Mouse (Mus musculus) megakaryocyte, adult 5-6 weeks (primary cell): ENCODE measurements around the gene Ndnf. TPM values are rescaled to one million over a fixed set of nuclear protein-coding genes. Genes with fewer than 3 reads are reported as not detected.

Experiments
- ATAC-seq: 2 replicates; pipeline ENCODE4 v1.8.0; 2016; ENCODE audit warnings: mild to moderate bottlenecking, inconsistent platforms; ENCODE audit not compliant: poor library complexity, severe bottlenecking
- total RNA-seq, 2 experiments: library from RNA; stranded (forward) in 1 of 2; stranded (reverse) in 1 of 2; fragments of 153-499, 151-499 nt in 1 of 2; fragments of 221-1000, 200-1000 nt in 1 of 2; gene quantifications; 2 replicates each; pipeline versions ENCODE4 v1.2.3 to v1.2.4; 2015 to 2017

The Ndnf gene
- total RNA-seq (2015) (0.40 and 0.80 TPM in 2 replicates), total RNA-seq (2017) (0.18 and 2.0 TPM in 2 replicates)

- ATAC-seq = peak; percentile 85
Measured at GRCm38 (mm10) chr6:65671451-65671850, at the start of gene Ndnf. Ndnf (plus strand) TSS chr6:65671590.

- no peak for ATAC-seq
Measured at GRCm38 (mm10) chr6:65623016-65623715, 48.2 kb upstream of the Ndnf start.

- ATAC-seq = no peak
Measured at GRCm38 (mm10) chr6:65630578-65630977, 40.8 kb upstream of the Ndnf start.

GRCm38 (mm10) chr6:65632184-65632583 lies 39.2 kb upstream of the Ndnf start:
- ATAC-seq = no peak

GRCm38 (mm10) chr6:65642431-65642830 lies 29.0 kb upstream of the Ndnf start:
- ATAC-seq = no peak

GRCm38 (mm10) chr6:65644110-65644509 lies 27.3 kb upstream of the Ndnf start:
- no peak for ATAC-seq

GRCm38 (mm10) chr6:65646408-65646807 lies 25.0 kb upstream of the Ndnf start:
- no peak for ATAC-seq

GRCm38 (mm10) chr6:65647731-65648130 lies 23.7 kb upstream of the Ndnf start:
- peak; percentile 80 for ATAC-seq

GRCm38 (mm10) chr6:65651376-65651775 lies 20.0 kb upstream of the Ndnf start:
- ATAC-seq = no peak

GRCm38 (mm10) chr6:65661272-65661671 lies 10.1 kb upstream of the Ndnf start:
- ATAC-seq = 0 out of 2 replicates have a peak, but pooled peaks have one; percentile 55

- ATAC-seq = peak; percentile 48
Measured at GRCm38 (mm10) chr6:65662050-65662449, 9.3 kb upstream of the Ndnf start.

GRCm38 (mm10) chr6:65663990-65664389 lies 7.4 kb upstream of the Ndnf start:
- no peak for ATAC-seq

- ATAC-seq = no peak
Measured at GRCm38 (mm10) chr6:65666295-65666694, 5.1 kb upstream of the Ndnf start.

GRCm38 (mm10) chr6:65669971-65670370 lies 1.4 kb upstream of the Ndnf start:
- ATAC-seq = no peak

GRCm38 (mm10) chr6:65670981-65671411 lies 394 bp upstream of the Ndnf start:
- ATAC-seq = no peak

GRCm38 (mm10) chr6:65672131-65673031 lies 991 bp downstream of the Ndnf start:
- ATAC-seq = peak; percentile 42

GRCm38 (mm10) chr6:65693938-65694337 lies 22.5 kb downstream of the Ndnf start:
- no peak for ATAC-seq

- no peak for ATAC-seq
Measured at GRCm38 (mm10) chr6:65720676-65721075, 49.3 kb downstream of the Ndnf start.

- no peak for ATAC-seq
Measured at GRCm38 (mm10) chr6:65725677-65726076, 54.3 kb downstream of the Ndnf start.

- ATAC-seq = no peak
Measured at GRCm38 (mm10) chr6:65728261-65728660, 56.9 kb downstream of the Ndnf start.

GRCm38 (mm10) chr6:65739442-65739841 lies 68.1 kb downstream of the Ndnf start:
- ATAC-seq = no peak
